Mouse (Mus musculus) limb, embryonic 12.5 days (tissue): ENCODE data around the gene Rbm15. TPM values are rescaled to one million over a fixed set of nuclear protein-coding genes. Genes with fewer than 3 reads are reported as not detected.
A peak's percentile ranks its signal among the peaks of the same experiment; 100 is the strongest.

Source experiments
- ATAC-seq: fragments of 200-750 bp; cut with Nextera tagmentation; 2 replicates; pipeline ENCODE4 v1.8.0; 2017; ENCODE audit warnings: low read depth, moderate TSS enrichment; ENCODE audit not compliant: insufficient number of reproducible peaks, insufficient read depth, low FRiP score, low TSS enrichment
- H3K27ac ChIP-seq: fragments of 300-500 bp; sonication (generic); 2 replicates; pipeline ENCODE4 v1.5.1; 2016; ENCODE audit warnings: mild to moderate bottlenecking, moderate library complexity
- H3K27me3 ChIP-seq: fragments of 300-500 bp; sonication (generic); 2 replicates; pipeline ENCODE4 v1.6.1; 2016; ENCODE audit warnings: mild to moderate bottlenecking, moderate library complexity
- H3K36me3 ChIP-seq: fragments of 300-500 bp; sonication (generic); 2 replicates; pipeline ENCODE4 v1.6.1; 2016; ENCODE audit warnings: mild to moderate bottlenecking, moderate library complexity
- H3K4me1 ChIP-seq: fragments of 300-500 bp; sonication (generic); replicated peaks from 2 replicates; pipeline ENCODE4 v1.6.1; 2016
- H3K4me2 ChIP-seq: fragments of 300-500 bp; sonication (generic); 2 replicates; pipeline ENCODE4 v1.6.1; 2016; ENCODE audit warnings: mild to moderate bottlenecking, moderate library complexity
- H3K4me3 ChIP-seq: fragments of 300-500 bp; sonication (generic); replicated peaks from 2 replicates; pipeline ENCODE4 v1.5.1; 2016; ENCODE audit warnings: mild to moderate bottlenecking
- H3K9ac ChIP-seq: fragments of 300-500 bp; sonication (generic); replicated peaks from 2 replicates; pipeline ENCODE4 v1.6.1; 2016; ENCODE audit warnings: mild to moderate bottlenecking, moderate library complexity
- H3K9me3 ChIP-seq: fragments of 300-500 bp; sonication (generic); 2 replicates; pipeline ENCODE4 v1.6.1; 2016; ENCODE audit warnings: mild to moderate bottlenecking, moderate library complexity
- WGBS: fragments of 180-500 bp; shearing (Covaris S2); methylation state at CpG from one replicate; pipeline ENCODE4 v1.1.7; 2016; 5-methylcytosine and 5-hydroxymethylcytosine counted together
- polyA plus RNA-seq: library from polyadenylated mRNA; unstranded; fragments of >200 nt; fragmentation: Nextera tagmentation; extraction: Ambion mirVana; gene quantifications from 2 replicates; pipeline ENCODE4 v1.2.1, GENCODE M21; 2016

Gene Rbm15
- 16.2 and 18.9 TPM in 2 replicates for polyA plus RNA-seq

DNA sequence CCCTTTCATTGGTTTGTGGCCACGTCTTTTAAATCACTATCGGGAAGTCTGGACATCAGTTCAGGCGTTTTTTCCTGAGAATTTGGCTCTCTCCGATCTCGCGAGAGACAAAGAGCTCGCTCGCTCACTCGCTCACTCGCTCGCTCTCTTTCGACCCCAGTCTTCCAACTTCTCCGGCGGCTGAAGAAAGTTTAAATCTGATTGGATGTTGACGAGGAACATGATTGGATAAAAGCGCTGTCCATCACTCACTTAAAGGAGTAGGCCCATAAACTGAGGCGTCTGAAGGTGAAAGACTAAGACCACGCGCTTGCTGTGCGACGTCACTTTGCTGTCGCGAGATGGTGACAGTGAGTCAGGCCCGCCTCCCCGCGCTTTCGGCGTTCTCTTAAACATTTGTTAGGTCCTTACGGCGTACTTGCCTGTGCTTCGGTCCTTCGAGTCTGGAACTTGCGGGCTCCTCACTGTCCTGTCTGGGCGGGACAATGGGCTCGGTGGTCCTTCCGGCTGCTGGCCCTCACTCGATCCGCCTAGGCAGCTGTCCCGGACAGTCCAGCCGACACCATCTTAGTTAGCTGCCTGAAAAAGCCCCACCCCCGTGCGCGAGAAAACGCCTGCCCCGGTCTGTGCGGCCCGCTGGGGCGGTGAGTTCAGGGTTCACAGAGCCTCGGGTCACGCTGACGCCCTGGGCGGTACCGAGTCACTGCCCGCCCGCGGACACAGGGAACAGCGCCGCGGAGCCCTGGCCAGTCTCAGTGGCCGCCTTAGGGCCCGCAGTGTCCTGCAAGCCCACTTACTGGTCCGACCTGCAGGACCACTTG lies at the start of gene Rbm15:
Gene Rbm15, minus strand, starts transcription at position 293 of the 821 bp plus-strand sequence.
- no peaks in the 10 kb centered on the region for H3K9me3 ChIP-seq
- H3K27ac ChIP-seq: peak within 1 kb of the TSS; percentile 99
- H3K27me3 ChIP-seq: no peaks in the 10 kb centered on the region
- H3K4me3 ChIP-seq: peak within 1 kb of the TSS; percentile 92
- peaks cover 30% of the 10 kb centered on the region for H3K4me1 ChIP-seq
- H3K4me2 ChIP-seq: peak within 1 kb of the TSS; percentile 92
- H3K36me3 ChIP-seq: peaks cover 16% of the 10 kb centered on the region
- peak; percentile 95 for ATAC-seq
- peak within 1 kb of the TSS; percentile 92 for H3K9ac ChIP-seq
- under 1% methylated on average over 62 of the region's 62 CpGs for WGBS

- Histone ChIP-seq H3K9me3 (no peaks in the 10 kb centered on the region), H3K4me3 (no peak overlapping the region), H3K9ac (no peak overlapping the region), H3K4me2 (no peak overlapping the region), H3K27ac (no peak overlapping the region), H3K27me3 (no peaks in the 10 kb centered on the region), H3K36me3 (no peaks in the 10 kb centered on the region), H3K4me1 (peaks cover 19% of the 10 kb centered on the region)
- WGBS: 10% methylated on average over 4 of the region's 4 CpGs
- no peak; the same call in 1 of the 2 replicates for ATAC-seq
Measured at GRCm38 (mm10) chr3:107379422-107379821, 45.9 kb upstream of the Rbm15 start.

GRCm38 (mm10) chr3:107378626-107379025 lies 45.2 kb upstream of the Rbm15 start:
- H3K9me3 ChIP-seq: no peaks in the 10 kb centered on the region
- 75% methylated on average over 5 of the region's 5 CpGs for WGBS

DNA sequence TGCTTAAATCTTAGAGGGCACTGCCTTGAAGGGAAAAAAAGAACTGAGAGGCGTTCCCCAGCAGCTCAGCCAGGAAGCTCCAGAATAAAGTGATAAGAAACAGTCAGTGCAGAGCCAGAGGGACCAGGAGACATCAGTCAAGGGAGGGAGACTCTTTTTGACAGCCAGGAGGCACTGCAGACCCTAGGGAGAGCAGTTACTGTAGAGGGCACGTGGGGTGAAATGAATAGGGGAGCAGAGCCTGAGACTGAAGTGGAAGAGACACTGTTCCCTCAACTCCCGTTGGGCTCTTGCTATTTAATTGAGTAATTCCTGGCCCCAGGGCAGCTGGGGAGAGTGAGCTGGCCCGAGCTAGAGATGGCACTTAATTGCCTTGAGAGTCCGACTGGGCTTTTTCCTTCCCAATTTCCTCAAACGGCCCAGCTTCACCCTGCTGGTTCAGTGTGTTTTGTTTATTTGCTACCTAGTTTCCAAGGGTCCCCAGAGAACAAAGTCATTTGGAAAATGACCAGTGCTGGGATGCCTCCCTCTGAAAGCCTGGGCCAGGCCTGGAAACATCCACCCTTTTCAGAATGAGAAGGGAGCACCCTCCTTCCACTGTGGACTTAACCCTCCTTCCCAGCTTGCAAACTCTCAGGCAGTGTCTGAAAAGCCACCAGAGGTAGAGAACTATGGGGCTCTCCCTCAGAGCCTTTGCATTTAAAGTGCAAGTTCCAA lies 41.6 kb upstream of the Rbm15 start:
- Histone ChIP-seq H3K27ac (no peak overlapping the region), H3K36me3 (no peaks in the 10 kb centered on the region), H3K9me3 (no peaks in the 10 kb centered on the region), H3K4me2 (no peak overlapping the region), H3K4me1 (peaks cover 9% of the 10 kb centered on the region), H3K4me3 (no peak overlapping the region), H3K9ac (no peak overlapping the region), H3K27me3 (no peaks in the 10 kb centered on the region)
- WGBS: 5% methylated on average over 6 of the region's 6 CpGs
- no peak for ATAC-seq

More at GRCm38 (mm10) chr3:107378626-107379025, 45.2 kb upstream of the Rbm15 start:
- H3K27me3 ChIP-seq: no peaks in the 10 kb centered on the region
- no peak overlapping the region for H3K27ac ChIP-seq
- no peak for ATAC-seq
- H3K4me2 ChIP-seq: no peak overlapping the region
- H3K4me3 ChIP-seq: no peak overlapping the region
- H3K36me3 ChIP-seq: no peaks in the 10 kb centered on the region
- H3K9ac ChIP-seq: no peak overlapping the region
- peaks cover 19% of the 10 kb centered on the region for H3K4me1 ChIP-seq

- H3K27ac ChIP-seq: no peak overlapping the region
- no peaks in the 10 kb centered on the region for H3K36me3 ChIP-seq
- peaks cover 18% of the 10 kb centered on the region for H3K4me1 ChIP-seq
- H3K27me3 ChIP-seq: peaks cover 5% of the 10 kb centered on the region; the same call in 1 of the 2 replicates
- 80% methylated on average over 6 of the region's 6 CpGs for WGBS
- no peak overlapping the region for H3K4me3 ChIP-seq
- H3K9ac ChIP-seq: no peak overlapping the region
- no peak for ATAC-seq
- no peak overlapping the region for H3K4me2 ChIP-seq
- H3K9me3 ChIP-seq: no peaks in the 10 kb centered on the region
Measured at GRCm38 (mm10) chr3:107369156-107369555, 35.7 kb upstream of the Rbm15 start.

DNA sequence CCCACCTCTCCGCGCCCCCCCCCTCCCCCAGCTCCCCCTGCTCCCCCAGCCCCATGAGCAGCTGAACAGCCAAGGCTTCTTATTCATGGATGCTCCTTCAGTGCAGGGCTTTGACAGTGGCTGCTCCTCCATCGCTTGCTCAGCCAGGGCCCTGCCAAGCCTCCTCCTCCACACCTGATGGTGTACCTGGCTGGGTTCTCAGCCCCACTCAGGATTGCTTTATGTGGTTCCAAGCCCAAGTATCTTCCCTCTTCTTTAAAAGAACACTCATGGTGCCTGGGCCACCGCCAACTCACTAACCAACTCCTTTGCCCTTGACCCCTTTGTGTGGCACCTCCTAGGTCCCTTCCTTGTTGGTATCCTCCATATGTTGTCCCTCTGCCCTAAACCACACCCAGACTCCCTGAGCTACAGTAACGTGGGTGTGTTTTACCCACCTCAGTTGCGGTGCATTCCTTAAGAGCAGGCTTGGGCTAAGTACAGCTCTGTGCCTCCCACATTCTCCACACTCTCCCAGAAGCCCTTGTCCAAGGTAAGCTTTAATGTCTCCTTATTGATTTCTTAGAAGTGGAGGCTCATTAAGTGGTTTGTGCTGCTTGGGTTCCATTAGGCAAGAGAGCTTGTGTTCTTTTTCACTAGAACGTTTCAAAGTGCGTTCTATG lies 34.6 kb upstream of the Rbm15 start:
- no peak overlapping the region for H3K9ac ChIP-seq
- H3K9me3 ChIP-seq: no peaks in the 10 kb centered on the region
- no peak overlapping the region for H3K4me2 ChIP-seq
- peaks cover 18% of the 10 kb centered on the region for H3K4me1 ChIP-seq
- WGBS: 82% methylated on average over 8 of the region's 8 CpGs
- peaks cover 5% of the 10 kb centered on the region; the same call in 1 of the 2 replicates for H3K27me3 ChIP-seq
- no peak overlapping the region for H3K4me3 ChIP-seq
- H3K27ac ChIP-seq: no peak overlapping the region
- no peaks in the 10 kb centered on the region for H3K36me3 ChIP-seq
- ATAC-seq: no peak

DNA sequence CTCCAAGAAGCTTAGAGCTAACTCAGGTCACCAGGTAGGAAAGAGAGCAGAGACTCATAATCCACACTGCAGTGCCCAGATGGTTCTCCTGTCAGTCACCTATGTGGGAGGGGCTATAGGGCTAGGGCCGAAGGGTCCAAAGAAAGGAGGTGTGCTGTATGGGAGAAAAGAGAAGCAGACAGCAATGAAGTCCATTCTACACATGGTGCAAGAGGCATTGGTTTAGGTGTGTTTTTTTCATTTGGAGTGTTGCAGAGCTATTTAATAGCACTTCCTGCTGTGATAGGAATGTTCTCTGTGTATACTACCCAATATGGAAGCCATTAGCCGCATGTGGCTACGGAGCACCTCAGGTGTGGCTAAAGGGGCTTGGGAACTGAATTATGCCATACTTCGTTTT lies 31.9 kb upstream of the Rbm15 start:
- ATAC-seq: peak; percentile 75
- Histone ChIP-seq H3K9ac (no peak overlapping the region), H3K36me3 (no peaks in the 10 kb centered on the region), H3K4me3 (no peak overlapping the region), H3K4me2 (no peak overlapping the region), H3K27me3 (peaks cover 5% of the 10 kb centered on the region; the same call in 1 of the 2 replicates), H3K4me1 (peaks cover 32% of the 10 kb centered on the region), H3K27ac (peak overlapping the region; percentile 62; the same call in 1 of the 2 replicates), H3K9me3 (no peaks in the 10 kb centered on the region)
- 31% methylated on average over 4 of the region's 4 CpGs for WGBS

- Histone ChIP-seq H3K4me2 (no peak overlapping the region), H3K9ac (no peak overlapping the region), H3K4me3 (no peak overlapping the region), H3K27me3 (peaks cover 5% of the 10 kb centered on the region; the same call in 1 of the 2 replicates), H3K4me1 (peaks cover 36% of the 10 kb centered on the region), H3K9me3 (no peaks in the 10 kb centered on the region), H3K36me3 (no peaks in the 10 kb centered on the region), H3K27ac (no peak overlapping the region)
- WGBS: 90% methylated on average over 5 of the region's 5 CpGs
- ATAC-seq: no peak
Measured at GRCm38 (mm10) chr3:107363391-107363790, 29.9 kb upstream of the Rbm15 start.

GRCm38 (mm10) chr3:107360341-107360740 lies 26.9 kb upstream of the Rbm15 start:
- 51% methylated on average over 4 of the region's 4 CpGs for WGBS
- Histone ChIP-seq H3K36me3 (no peaks in the 10 kb centered on the region), H3K4me1 (peaks cover 30% of the 10 kb centered on the region), H3K9ac (no peak overlapping the region), H3K9me3 (no peaks in the 10 kb centered on the region), H3K27me3 (peaks cover 4% of the 10 kb centered on the region; the same call in 1 of the 2 replicates), H3K4me2 (no peak overlapping the region), H3K27ac (peak overlapping the region; percentile 56; the same call in 1 of the 2 replicates), H3K4me3 (no peak overlapping the region)
- no peak for ATAC-seq

DNA sequence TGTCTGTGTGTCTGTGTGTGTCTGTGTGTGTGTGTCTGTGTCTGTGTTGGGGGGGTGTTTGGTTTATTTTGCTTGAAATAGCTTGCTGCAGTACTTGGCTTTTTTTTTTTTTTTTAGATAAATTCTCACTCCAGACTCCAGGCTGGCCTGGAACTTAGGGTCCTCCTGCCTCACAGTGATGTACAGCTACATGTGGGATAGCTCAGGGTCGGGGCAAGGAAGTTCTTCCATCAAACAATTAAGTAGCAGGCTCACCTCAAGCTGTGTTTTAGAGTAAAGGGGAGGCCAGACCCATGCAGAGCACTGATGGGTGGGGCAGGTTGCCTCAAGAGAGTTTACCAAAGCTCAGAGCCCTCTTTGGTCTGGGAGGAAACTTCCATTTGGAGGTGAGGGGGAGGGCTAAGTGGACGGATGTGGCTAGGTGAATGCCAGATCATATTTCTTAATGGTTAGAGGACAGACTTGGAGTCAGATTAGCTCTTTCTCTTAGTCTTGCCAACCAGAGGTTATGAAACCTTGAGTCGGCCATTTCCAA lies 24.3 kb upstream of the Rbm15 start:
- 49% methylated on average over 3 of the region's 3 CpGs for WGBS
- Histone ChIP-seq H3K4me2 (no peak overlapping the region), H3K9me3 (no peaks in the 10 kb centered on the region), H3K27ac (no peak overlapping the region), H3K36me3 (no peaks in the 10 kb centered on the region), H3K4me3 (no peak overlapping the region), H3K27me3 (peaks cover 16% of the 10 kb centered on the region; the same call in 1 of the 2 replicates), H3K4me1 (peaks cover 23% of the 10 kb centered on the region), H3K9ac (no peak overlapping the region)
- 0 out of 2 replicates have a peak, but pooled peaks have one; percentile 53 for ATAC-seq
